Mouse (Mus musculus) skeletal muscle tissue, adult 2 months (tissue): ENCODE results near the gene Ube2z.
"Not testable (repeated sequence)": the region's sequence is repeated elsewhere in the genome, so short reads cannot be mapped to it uniquely, and the experiment has no call there.

Source experiments
- DNase-seq: peaks from one replicate; pipeline ENCODE4 v3.0.0-alpha.2; 2012; ENCODE audit warnings: low read depth, low spot score

The Ube2z gene

DNA sequence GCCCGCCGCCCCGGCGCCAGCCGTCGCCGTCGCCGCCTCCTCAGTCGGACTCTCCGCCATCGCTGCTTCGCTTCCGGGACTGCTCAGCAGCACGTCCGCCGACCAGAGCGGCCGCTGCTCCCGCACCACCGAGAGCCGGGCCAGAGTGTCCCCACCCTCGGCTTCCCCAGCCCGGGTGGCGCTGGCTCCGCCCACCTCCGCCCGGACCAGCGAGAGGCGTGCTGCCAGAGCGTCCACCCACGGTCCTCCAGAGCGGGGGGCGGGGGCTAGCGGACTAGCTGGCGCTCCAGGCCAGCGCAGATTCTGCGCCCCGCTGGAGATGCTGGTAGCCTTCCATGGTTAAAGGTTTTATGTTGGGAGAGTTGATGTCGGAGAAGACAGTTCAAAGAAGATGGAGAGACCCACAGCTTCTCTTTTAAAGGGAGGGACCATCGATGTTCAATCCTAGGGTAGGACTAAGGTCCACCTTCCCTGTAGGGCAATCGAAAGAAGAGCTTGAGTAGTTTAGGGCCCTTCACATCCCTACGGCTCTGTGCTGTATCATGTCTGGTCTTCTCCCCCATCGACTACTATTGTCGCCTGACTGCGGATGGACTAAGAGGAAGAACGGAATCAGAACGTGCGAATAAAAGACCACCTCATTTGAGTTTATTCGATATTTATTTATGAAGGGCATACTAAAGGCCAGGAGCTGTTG is at the start of gene Ube2z:
TSS of gene Ube2z (minus strand) at position 174 of the 697 bp plus-strand sequence.
- peak; percentile 92 for DNase-seq

DNA sequence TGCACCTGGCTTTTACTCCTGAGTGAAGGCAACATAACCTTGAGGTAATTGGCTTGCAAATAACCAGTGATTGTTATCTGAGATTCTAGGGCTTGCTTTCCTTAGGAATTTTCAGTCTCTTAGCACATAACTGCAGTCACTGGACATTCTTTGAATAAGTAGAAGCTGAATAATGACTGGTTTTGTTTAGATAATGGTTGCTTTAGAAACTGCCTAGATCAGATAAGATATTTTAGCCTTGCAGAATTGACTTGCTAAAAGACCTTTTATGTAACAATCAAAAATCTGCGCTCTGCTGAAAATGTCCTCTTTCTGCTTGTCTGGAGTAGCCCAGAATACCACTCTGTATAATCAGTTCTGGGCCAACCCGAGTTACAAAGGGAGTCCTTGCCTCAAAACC is 48.9 kb upstream of the Ube2z start:
- DNase-seq: no peak

DNA sequence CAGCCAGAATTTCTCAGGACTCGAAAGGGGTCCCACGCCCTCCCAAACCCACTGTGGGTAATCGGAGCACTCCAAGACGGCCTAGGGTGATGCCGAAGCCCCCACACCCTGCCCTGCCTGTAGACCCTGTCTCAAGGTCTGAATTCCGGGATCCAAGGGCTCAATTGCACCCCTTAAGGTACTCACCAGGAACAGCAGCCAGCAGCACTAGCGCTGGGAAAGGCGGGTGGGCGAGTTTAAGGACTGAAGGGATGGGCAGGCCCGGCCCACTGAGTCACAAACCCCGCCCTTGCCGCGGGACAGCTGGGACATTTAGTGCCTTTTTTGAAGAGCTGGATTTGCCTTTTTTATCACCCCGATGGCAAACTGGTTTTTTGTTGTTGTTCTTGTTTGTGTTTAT is 46.6 kb upstream of the Ube2z start, which contains the start of gene Calcoco2:
TSS of gene Calcoco2 (minus strand) at position 214 of the 400 bp plus-strand sequence.
- no peak for DNase-seq

DNA sequence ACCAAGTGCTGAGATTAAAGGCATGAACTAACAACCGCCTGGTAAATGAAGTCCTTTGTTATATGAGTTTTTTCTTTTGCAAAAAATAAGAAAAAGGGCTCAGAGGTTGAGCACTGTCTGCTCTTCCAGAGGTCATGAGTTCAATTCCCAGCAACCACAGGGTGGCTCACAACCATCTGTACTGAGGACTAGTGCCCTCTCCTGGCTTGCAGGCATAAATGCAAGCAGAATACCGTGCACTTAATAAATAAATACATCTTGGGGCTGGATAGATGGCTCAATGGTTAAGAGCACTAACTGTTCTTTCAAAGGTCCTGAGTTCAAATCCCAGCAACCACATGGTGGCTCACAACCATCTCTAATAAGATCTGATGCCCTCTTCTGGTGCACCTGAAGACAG is 45.8 kb upstream of the Ube2z start:
- not testable (repeated sequence) for DNase-seq

DNA sequence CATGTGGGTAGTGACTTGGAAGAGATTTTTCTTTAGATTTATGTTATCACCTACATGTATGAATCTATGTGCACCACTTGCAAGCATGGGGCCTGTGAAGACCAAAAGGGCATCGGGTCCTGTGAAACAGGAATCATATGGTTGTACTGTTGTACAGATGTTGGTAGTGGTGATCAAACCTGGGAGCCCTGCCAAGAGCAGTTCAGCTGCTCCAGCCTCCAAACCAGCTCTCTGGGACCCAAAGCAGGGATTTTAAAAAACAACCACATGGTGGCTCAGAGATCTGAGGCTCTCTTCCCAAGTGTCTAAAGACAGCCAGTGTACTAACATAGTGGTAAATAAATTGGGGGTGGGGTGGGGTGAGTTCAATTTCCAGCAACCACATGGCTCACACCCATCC is 43.2 kb upstream of the Ube2z start:
- no peak for DNase-seq

DNA sequence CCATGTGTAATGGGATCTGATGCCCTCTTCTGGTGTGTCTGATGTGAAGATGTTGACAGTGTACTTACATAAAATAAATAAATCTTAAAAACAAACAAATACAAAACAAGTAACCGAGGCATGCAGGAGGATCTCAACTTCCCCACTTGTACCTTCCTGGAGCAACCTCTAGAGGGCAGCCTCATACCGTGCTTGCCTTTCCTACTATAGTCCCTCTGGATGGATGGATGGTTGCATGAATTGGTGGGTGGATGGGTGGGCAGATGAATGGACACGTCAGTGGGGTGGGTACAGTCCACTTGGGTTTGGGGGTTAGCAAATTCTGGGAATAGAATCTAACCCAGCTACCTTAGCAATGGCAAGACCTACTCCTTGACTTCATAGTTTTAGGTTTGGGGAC is 28.2 kb upstream of the Ube2z start:
- DNase-seq: no peak

DNA sequence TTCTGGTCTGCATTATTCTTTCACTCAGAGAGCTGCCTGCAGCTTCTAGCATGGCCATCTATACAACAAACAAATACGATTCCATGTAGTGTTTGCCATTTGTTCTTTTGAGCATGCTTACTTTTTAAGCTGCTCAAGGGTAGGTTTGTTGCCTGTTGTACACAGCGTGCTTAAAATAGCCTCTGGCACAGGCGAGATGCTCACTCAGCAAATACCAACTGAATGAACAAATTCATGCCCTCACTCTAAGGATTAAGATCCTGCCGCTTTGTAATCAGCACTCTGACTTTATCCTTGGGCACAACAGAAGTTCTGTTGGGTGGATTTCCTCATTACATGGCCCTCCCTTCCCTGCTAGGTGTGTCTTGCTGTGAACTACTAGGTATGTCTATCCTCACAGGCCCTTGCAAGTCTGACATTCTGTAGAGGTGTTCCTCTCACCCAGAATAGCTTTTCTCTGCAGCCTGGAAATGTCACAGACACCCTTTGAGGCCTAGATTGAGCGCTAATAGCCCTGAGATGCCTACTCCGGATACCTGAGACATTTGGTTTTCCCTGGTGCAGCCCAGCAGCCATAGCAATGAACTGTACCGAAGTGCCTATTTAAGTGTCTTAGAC is 27.6 kb upstream of the Ube2z start:
- no peak for DNase-seq

DNA sequence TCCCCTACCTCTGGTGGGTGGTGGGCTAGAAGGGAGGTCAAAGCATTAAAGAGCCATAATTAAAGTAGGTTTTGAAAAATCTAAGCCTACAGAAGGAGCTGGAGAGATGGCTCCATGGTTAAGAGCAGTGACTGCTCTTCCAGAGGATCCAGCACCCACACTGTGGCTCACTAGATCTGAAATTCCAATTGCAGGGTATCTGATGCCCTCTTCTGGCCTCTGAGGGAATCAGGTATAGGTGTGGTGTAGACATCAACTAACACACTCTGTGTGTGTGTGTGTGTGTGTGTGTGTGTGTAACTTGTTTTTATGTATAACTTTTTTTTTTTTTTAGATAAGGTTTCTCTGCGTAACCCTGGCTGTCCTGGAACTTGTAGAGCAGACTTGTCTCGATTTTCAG is 25.9 kb upstream of the Ube2z start:
- no peak for DNase-seq

DNA sequence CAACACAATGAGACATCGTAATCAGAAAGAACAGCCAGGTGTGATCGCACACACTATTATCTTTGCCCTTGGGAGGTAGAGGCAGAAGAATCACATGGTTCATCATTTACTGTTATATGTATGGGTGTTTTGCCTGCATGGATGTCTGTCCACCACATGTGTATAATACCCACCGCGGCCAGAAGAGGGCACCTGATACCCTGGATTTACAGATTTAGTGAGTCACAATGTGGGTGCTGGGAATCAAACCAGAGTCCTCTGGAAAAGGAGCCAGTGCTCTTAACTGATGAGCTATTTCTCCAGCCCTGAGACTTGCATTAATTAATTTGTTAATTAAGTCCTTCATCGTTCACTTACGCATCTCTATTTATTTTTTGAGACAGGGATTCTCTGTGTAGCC is 22.8 kb upstream of the Ube2z start:
- DNase-seq: no peak

DNA sequence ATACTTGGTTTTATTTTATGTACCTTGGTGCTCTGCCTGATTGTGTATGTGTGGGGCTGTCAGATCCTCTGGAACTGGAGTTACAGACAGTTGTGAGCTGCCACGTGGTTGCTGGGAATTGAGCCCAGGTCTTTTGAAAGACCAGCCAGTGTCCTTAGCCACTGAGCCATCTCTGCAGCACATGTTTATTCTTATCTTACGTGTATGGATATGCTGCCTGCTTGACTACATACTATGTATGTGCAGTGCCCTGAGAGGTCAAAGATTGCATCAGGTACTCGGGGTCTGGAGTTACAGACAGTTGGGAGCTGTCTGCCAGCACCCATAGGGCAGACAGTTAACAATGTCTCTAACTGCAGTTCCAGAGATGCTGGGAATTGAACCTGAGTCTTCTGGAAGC is 17.5 kb upstream of the Ube2z start:
- no peak for DNase-seq

DNA sequence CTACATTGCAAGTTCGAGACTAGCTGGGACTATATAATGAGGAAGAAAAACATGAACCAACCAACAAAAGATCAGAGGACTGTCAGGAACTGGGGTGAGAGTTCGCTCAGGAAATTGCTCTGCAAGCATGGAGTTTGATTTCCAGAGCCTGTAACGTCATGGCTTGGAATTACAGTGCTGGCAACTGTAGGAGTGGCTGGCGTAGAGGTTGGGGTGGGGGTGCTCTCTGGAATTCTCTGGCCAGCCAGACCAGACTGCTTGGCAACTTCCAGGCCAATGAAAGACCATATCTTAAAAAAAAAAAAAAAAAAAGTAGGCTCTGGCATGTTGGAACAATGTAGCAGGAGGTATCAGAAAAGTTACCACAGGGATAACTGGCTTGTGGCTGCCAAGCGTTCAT is 15.5 kb upstream of the Ube2z start:
- no peak for DNase-seq

DNA sequence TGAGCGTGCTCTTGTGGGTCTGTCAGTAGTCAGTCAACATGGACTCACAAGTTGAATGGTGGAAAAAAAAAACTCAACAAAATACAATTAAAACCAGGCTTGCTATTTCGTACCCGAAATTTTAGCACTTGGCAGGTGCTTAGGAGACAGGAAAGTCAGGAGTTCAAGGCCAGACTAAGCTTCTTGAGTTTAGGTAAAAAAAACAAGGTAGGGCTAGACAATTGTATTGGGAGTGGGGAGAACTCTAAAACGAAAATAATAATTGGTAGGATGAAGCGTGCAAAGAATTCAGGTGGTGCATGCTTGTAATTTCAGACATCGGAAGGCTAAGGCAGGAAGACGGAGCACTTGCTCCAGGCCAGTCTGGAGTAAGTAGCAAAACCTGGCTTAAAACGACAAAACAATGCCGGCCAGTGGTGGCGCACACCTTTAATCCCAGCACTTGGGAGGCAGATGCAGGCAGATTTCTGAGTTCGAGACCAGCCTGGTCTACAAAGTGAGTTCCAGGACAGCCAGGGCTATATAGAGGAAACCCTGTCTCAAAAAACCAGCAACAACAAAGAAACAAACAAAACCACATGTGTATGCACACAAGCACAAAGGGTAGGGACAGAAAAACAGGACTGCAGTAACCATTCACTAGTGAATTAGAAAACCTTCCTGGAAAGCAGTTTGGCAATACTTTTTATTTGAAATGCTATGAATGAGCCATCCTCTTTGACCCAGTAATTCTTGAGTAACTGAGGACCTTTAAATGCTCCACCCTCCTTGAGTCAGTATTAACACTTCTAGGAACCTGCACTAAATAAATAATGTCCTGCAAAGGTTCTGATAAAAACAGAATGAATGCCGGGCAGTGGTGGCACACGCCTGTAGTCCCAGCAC is 11.3 kb upstream of the Ube2z start:
- no peak for DNase-seq

DNA sequence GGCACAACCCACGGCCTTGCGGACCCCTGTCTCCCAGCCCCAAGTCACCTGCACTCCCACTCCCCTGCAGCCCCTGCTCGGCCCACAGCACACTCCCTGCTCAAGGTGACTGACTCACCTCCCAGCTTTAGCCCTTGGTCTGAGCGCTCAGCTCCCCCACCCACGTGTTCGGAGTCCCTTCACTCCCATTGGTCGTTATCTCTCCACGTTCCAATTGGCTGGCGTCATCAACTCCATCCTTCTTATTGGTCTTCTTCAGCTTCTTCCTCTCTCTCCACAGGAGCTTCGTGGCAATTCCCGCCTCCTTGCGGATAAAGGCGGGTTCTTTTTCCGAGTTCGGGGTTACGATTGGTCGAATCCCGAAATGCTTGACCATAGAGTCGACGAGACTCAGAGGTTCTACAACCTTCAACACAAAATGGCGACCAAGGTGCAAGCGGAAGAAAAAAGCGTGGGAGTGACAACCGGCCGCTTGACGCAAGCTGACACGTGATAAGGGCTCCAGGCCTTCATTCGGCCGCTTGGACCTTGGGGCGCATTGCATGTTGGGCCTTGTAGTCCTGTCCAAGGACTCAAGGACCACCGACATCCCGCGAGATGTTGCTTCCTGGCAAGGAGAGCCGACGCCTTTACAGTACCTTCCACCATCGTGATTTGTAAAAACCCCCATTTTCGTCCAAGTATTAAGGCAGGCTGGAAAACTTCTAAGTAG is 10.5 kb upstream of the Ube2z start, which contains the start of gene Atp5g1:
TSS of gene Atp5g1 (minus strand) at position 162 of the 712 bp plus-strand sequence.
- DNase-seq: peak; percentile 100

DNA sequence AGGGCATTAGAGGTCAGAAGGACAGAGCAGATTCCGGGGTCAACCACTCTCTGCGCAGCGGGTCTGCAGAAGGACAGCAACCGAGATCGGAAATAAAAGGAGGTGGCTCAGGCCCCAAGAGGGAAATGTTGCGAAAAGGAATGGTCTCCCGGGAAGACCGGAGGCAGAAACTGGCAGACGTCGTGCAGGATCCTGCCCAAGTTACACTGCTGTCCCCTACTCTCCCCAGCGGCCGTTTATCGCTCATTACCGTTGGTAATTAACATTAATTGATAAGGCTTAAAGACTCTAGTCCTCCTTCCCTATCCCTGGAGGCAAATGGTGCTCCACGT is 10.0 kb upstream of the Ube2z start:
- DNase-seq: no peak

DNA sequence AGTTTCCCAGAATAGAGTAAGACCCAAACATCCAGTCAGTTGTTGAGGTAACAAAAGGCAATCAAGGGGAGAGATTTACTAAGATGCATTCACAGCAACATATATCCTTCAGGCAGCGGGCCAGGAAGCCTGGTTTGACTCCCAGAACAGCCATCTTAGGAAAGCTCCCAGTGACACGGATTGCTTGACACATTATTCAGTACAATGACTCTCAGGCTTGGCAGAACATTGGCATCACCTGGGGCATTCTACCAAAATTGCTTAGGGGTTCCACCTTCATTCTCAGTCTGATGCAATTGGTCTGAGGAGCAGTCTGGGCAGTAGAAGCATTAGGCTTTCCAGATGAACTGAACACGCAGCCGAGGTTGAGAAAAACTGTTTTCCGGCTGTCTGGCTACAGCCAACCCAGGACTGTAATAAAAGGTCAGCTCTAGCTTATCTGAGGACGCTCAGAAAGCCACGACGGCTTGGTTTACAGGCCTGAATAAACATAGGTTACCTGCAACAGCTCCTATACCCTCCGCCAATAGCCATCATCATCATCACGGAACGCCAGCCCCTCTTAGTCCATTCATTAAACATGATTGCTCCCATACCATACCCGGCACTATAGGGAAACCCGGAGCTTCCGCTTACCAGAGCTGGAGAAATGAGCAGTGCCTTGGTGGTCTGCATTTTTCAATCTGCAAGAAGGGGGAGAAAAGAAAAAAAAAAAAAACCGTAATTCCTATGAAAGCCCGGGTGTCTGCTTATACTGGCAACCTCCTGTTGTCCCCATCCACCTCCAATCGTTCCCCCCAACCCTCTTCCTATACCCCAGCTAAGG is 9.4 kb upstream of the Ube2z start:
- no peak for DNase-seq

DNA sequence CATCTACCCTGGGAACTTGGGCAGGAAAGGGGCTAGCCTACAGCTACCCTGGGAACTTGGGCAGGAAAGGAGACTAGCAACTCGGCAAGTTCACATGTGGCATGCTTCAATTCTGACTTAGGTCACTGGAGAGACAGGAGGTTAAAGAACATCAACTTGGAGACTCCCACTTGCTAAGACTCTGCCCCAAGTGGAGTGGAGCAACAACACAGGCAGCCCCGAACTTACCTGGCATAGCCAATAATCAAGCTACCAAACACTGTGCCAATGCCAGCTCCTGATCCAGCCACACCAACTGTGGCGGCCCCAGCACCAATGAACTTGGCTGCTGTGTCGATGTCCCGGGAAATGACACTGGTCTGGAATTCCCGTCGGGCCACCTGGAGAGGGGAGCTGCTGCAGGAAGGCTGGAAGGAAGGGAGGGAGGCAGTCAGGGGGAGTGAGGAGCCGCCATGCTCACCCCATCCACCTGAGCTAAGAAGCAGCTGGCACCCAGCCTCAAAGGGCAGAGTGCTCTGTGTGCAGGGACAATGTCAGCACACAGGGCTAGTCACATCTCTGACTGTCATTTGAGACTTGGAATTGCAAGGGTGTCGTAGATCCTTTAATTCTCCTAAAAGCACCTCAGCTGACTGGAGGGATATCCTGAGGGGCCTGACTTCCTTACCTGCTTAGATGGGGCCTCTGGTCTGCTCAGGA is 8.3 kb upstream of the Ube2z start:
- DNase-seq: no peak

DNA sequence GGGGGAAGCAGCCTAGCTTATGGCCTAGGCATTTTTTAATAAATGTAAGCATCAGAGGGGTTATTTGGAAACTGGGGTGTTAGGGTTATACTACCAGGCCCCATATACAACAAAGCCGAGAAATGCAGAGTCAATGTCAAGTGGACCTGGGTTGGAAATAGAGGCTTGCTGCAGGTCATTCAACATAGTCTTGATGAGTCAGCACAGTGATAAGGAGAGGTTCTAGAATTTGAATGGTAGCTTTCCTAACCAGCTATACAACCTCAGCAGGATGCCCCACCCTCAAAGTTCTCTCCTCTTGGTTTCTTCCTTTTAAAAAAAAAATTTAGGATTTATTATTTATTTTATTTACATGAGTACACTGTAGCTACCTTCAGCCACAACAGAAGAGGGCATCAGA is 5.8 kb upstream of the Ube2z start:
- no peak for DNase-seq

DNA sequence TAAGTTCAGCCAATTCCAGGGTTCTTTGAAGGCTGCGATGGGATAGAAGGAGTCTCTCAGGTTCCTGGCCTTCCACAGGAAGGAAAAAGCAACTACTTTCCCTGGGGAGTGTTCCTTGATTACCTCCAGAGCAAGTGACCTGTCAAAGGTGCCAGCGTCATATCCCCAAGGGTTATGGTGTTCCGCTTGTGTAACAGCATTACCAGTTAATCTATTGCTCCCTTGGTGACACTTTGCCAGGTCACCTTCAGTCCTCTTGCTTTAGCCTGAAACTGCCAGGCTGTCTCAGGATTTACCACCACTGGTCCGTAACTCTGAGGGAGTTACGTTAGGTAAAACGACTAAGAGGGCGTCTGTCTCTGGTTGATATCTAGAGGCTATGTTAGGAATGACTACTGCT is 5.2 kb upstream of the Ube2z start:
- DNase-seq: no peak

DNA sequence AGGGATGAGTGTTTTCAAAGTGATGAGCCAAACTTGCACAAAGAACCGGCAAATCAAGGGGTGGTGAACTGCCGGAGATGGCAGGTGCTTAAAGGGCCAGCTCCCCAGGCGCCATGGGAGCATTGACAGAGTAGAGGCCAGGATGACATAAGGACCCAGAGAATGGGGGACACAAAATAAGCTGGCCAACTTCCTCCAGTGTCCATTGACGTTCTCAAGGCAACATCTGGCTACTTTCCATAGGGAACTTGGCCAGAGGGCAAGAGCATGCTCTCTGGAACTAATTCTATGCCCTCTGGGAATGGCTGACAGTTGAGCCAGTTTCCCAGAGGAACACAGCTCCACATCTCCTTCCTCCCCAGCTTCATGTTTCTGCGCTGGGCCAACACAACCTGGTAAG is 3.0 kb upstream of the Ube2z start:
- no peak for DNase-seq

DNA sequence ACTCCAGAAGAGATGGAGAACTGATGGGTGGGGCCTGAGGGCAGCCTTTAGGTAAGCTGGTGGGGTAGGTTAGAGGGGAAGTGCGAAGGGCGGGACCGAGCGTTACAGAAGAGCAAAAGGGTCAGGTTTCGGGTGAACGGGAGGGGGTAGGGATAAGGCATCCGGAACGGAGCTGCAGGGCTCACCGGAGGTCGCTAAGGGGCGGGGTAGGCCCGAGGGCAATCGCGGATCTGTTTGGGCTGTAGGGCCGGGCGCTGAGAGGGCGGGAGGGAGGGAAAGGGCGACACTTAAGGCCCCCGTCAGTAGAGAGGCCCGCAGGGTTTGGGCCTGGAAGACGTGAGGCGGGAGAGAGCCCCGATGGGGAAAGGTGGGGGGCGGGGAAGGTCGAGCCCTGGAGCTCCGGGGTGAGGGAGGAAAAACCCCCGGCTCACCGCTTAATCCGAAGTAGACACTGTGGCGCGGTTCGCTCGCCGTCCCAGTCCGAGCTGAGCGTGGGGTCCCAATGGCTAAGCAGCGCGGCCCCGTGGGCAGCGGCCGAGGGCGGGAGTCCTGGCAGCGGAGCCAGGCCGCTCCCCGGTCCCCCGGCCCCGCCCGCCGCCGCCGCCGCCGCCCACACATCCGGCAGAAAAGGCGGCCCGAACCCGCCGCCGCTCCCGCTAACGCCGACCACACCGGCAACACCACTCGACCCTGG is 520 bp downstream of the Ube2z start:
- no peak for DNase-seq
